Mouse (Mus musculus) heart, postnatal 0 days (tissue): Measurements from ENCODE around the gene Cep112. TPM values are rescaled to one million over a fixed set of nuclear protein-coding genes. Genes with fewer than 3 reads are reported as not detected.

ENCODE experiments used
- ATAC-seq: fragments of 200-750 bp; cut with Nextera tagmentation; 2 replicates; pipeline ENCODE4 v1.8.0; 2017; ENCODE audit warnings: low read depth, moderate number of reproducible peaks, moderate library complexity; ENCODE audit not compliant: insufficient read depth
- DNase-seq: peaks from one replicate; pipeline ENCODE4 v3.0.0-alpha.2; 2016; ENCODE audit warnings: low spot score
- H3K27ac ChIP-seq: fragments of 300-500 bp; sonication (generic); 2 replicates; pipeline ENCODE4 v1.5.1; 2014; ENCODE audit warnings: low read depth, mild to moderate bottlenecking
- H3K27me3 ChIP-seq: fragments of 300-500 bp; sonication (generic); 2 replicates; pipeline ENCODE4 v1.6.1; 2014; ENCODE audit warnings: low read length, mixed read lengths; ENCODE audit not compliant: control insufficient read depth, insufficient read depth
- H3K36me3 ChIP-seq: fragments of 300-500 bp; sonication (generic); replicated peaks from 2 replicates; pipeline ENCODE4 v1.6.1; 2014; ENCODE audit warnings: low read length, mixed read lengths; ENCODE audit not compliant: control insufficient read depth, insufficient read depth
- H3K4me1 ChIP-seq: fragments of 300-500 bp; sonication (generic); 2 replicates; pipeline ENCODE4 v1.6.1; 2014; ENCODE audit warnings: antibody characterized with exemption; ENCODE audit not compliant: control insufficient read depth, insufficient read depth
- H3K4me2 ChIP-seq: fragments of 300-500 bp; sonication (generic); 2 replicates; pipeline ENCODE4 v1.6.1; 2014; ENCODE audit warnings: low read depth, mild to moderate bottlenecking, low read length, moderate library complexity
- H3K4me3 ChIP-seq: fragments of 300-500 bp; sonication (generic); 2 replicates; pipeline ENCODE4 v1.5.1; 2014; ENCODE audit warnings: low read depth, low read length
- H3K9ac ChIP-seq: fragments of 300-500 bp; sonication (generic); replicated peaks from 2 replicates; pipeline ENCODE4 v1.6.1; 2014; ENCODE audit warnings: low read depth, low read length, mixed read lengths
- H3K9me3 ChIP-seq: fragments of 300-500 bp; sonication (generic); replicated peaks from 2 replicates; pipeline ENCODE4 v1.6.1; 2016; ENCODE audit warnings: low read length; ENCODE audit not compliant: control insufficient read depth
- CTCF ChIP-seq: IDR thresholded peaks from 2 replicates; pipeline ENCODE4 v1.5.1; 2016; ENCODE audit warnings: antibody characterized with exemption, control low read depth, low read depth
- EP300 ChIP-seq: IDR thresholded peaks from 2 replicates; pipeline ENCODE4 v1.6.1; 2016; ENCODE audit warnings: antibody characterized with exemption, low read depth
- WGBS: fragments of 180-500 bp; shearing (Covaris S2); extraction: QIAGEN DNeasy Blood & Tissue Kit; methylation state at CpG from one replicate; pipeline ENCODE4 v1.1.7; 2014; 5-methylcytosine and 5-hydroxymethylcytosine counted together
- polyA plus RNA-seq: library from polyadenylated mRNA; unstranded; fragments of >200 nt; fragmentation: Nextera tagmentation; extraction: Ambion mirVana; gene quantifications from 2 replicates; pipeline ENCODE4 v1.2.1, GENCODE M21; 2015
- total RNA-seq: library from RNA; depleted of rRNA; stranded (reverse); fragments of >200 nt; gene quantifications from 2 replicates; pipeline ENCODE4 v1.2.3, GENCODE M21; 2014; ENCODE audit warnings: low replicate concordance

The Cep112 gene
- total and polyA plus RNA-seq, 2 experiments from 2014 or later: 1.2 to 5.8 TPM

GRCm38 (mm10) chr11:108416360-108416759, 8.6 kb upstream of the Cep112 start:
- ATAC-seq (no peak), DNase-seq (no peak)
- Histone ChIP-seq H3K4me3 (no peak overlapping the region), H3K27ac (no peak overlapping the region), H3K4me2 (no peak overlapping the region), H3K4me1 (no peaks in the 10 kb centered on the region), H3K27me3 (no peaks in the 10 kb centered on the region), H3K9me3 (no peaks in the 10 kb centered on the region), H3K9ac (no peak overlapping the region), H3K36me3 (no peaks in the 10 kb centered on the region)
- 91% methylated on average over 1 of the region's 1 CpGs for WGBS
- TF ChIP-seq CTCF: no peak
- TF ChIP-seq EP300: no peak

- H3K4me1 ChIP-seq: no peaks in the 10 kb centered on the region
- H3K4me2 ChIP-seq: no peak overlapping the region
- no peak overlapping the region for H3K27ac ChIP-seq
- H3K9me3 ChIP-seq: no peaks in the 10 kb centered on the region
- WGBS: 25% methylated on average over 1 of the region's 1 CpGs
- no peak overlapping the region for H3K9ac ChIP-seq
- no peaks in the 10 kb centered on the region for H3K36me3 ChIP-seq
- ATAC-seq: no peak
- no peak overlapping the region for H3K4me3 ChIP-seq
- TF ChIP-seq EP300 (no peak), CTCF (peak; percentile 62)
- H3K27me3 ChIP-seq: no peaks in the 10 kb centered on the region
- peak; percentile 52 for DNase-seq
Measured at GRCm38 (mm10) chr11:108418540-108418939, 6.5 kb upstream of the Cep112 start.

- no peak overlapping the region for H3K27ac ChIP-seq
- no peak overlapping the region for H3K4me2 ChIP-seq
- no peaks in the 10 kb centered on the region for H3K36me3 ChIP-seq
- WGBS: 78% methylated on average over 6 of the region's 6 CpGs
- H3K27me3 ChIP-seq: no peaks in the 10 kb centered on the region
- H3K9me3 ChIP-seq: no peaks in the 10 kb centered on the region
- H3K9ac ChIP-seq: no peak overlapping the region
- H3K4me3 ChIP-seq: no peak overlapping the region
- TF ChIP-seq CTCF: no peak
- no peak for TF ChIP-seq EP300
- DNase-seq: no peak
- no peaks in the 10 kb centered on the region for H3K4me1 ChIP-seq
- ATAC-seq: no peak
Measured at GRCm38 (mm10) chr11:108419242-108419641, 5.8 kb upstream of the Cep112 start.

GRCm38 (mm10) chr11:108420751-108421150, 4.2 kb upstream of the Cep112 start:
- Histone ChIP-seq H3K9ac (no peak overlapping the region), H3K36me3 (no peaks in the 10 kb centered on the region), H3K4me3 (no peak overlapping the region), H3K4me1 (no peaks in the 10 kb centered on the region), H3K27me3 (no peaks in the 10 kb centered on the region), H3K9me3 (no peaks in the 10 kb centered on the region), H3K27ac (no peak overlapping the region), H3K4me2 (no peak overlapping the region)
- ATAC-seq (no peak), DNase-seq (no peak)
- TF ChIP-seq CTCF (no peak), EP300 (no peak)
- 71% methylated on average over 4 of the region's 4 CpGs for WGBS

GRCm38 (mm10) chr11:108423221-108423620, 1.8 kb upstream of the Cep112 start:
- Histone ChIP-seq H3K4me2 (no peak overlapping the region), H3K36me3 (no peaks in the 10 kb centered on the region), H3K27ac (no peak overlapping the region), H3K4me3 (no peak overlapping the region), H3K27me3 (no peaks in the 10 kb centered on the region), H3K4me1 (no peaks in the 10 kb centered on the region), H3K9me3 (no peaks in the 10 kb centered on the region), H3K9ac (no peak overlapping the region)
- 72% methylated on average over 7 of the region's 7 CpGs for WGBS
- no peak for ATAC-seq
- no peak for DNase-seq
- TF ChIP-seq CTCF (no peak), EP300 (no peak)

- 15% methylated on average over 5 of the region's 5 CpGs for WGBS
- Histone ChIP-seq H3K4me1 (no peaks in the 10 kb centered on the region), H3K9me3 (no peaks in the 10 kb centered on the region), H3K9ac (no peak overlapping the region), H3K27me3 (no peaks in the 10 kb centered on the region), H3K27ac (no peak overlapping the region), H3K4me3 (peak overlapping the region; percentile 79), H3K4me2 (peak overlapping the region; percentile 90), H3K36me3 (no peaks in the 10 kb centered on the region)
- DNase-seq (no peak), ATAC-seq (no peak)
- TF ChIP-seq CTCF (no peak), EP300 (no peak)
Measured at GRCm38 (mm10) chr11:108424111-108424510, 881 bp upstream of the Cep112 start.
